In genomic region chr3:149367888-149368287, GRCm38 (mm10) we compare ENCODE assay signal across 25 mouse cellular contexts.
DNase-seq lines count a peak whose midpoint lies in the region; ATAC-seq lines count a peak whose summit lies in the region.
"Had no signal": no experiment of that assay in that cellular context is flagged by ENCODE, and none has a peak within 500 bp of the region (broad histone marks: within the 10 kb centered on the region; RNA-seq: fewer than 3 reads in every experiment).

No protein-coding gene starts in this region.

- H3K4me3 ChIP-seq in heart, embryonic 14.5 days (ENCODE audit: control insufficient read depth in 1 of 2, insufficient read depth in 1 of 2, low read depth in 1 of 2, low read length in 2 of 2) = no peak overlapping the region
- no peak overlapping the region for H3K4me3 ChIP-seq in kidney, embryonic 14.5 days (ENCODE audit: low read length)
- H3K4me3 ChIP-seq: embryonic facial prominence, embryonic 10.5 days; embryonic facial prominence, embryonic 13.5 days; erythroblast, embryonic 14.5 days; forebrain, embryonic 12.5 days; forebrain, embryonic 15.5 days; hindbrain, embryonic 10.5 days; hindbrain, embryonic 13.5 days; intestine, embryonic 15.5 days had no signal

- H3K27ac ChIP-seq in heart, embryonic 14.5 days (replicated peaks in 1 of 2; ENCODE audit: control insufficient read depth in 1 of 2, insufficient read depth in 1 of 2, low read depth in 2 of 2, low read length in 2 of 2) = peak overlapping the region; percentile 48 to 58; a peak in 3 of 4 replicates
- no peak overlapping the region for H3K27ac ChIP-seq in kidney, embryonic 14.5 days (ENCODE audit: low read depth, low read length)
- H3K27ac ChIP-seq: embryonic facial prominence, embryonic 10.5 days; embryonic facial prominence, embryonic 13.5 days; forebrain, embryonic 12.5 days; forebrain, embryonic 15.5 days; hindbrain, embryonic 10.5 days; hindbrain, embryonic 13.5 days; intestine, embryonic 15.5 days had no signal

- H3K9me3 ChIP-seq in heart, embryonic 14.5 days (ENCODE audit: control insufficient read depth, low read length) = no peaks in the 10 kb centered on the region
- H3K9me3 ChIP-seq in kidney, embryonic 14.5 days (ENCODE audit: control insufficient read depth, low read length) = no peaks in the 10 kb centered on the region
- H3K9me3 ChIP-seq: embryonic facial prominence, embryonic 10.5 days; embryonic facial prominence, embryonic 13.5 days; forebrain, embryonic 12.5 days; forebrain, embryonic 15.5 days; hindbrain, embryonic 10.5 days; hindbrain, embryonic 13.5 days; intestine, embryonic 15.5 days had no signal

- no peak overlapping the region for H3K4me2 ChIP-seq in heart, embryonic 14.5 days (ENCODE audit: low read length)
- no peak overlapping the region for H3K4me2 ChIP-seq in kidney, embryonic 14.5 days (replicated peaks; ENCODE audit: low read depth, low read length)
- H3K4me2 ChIP-seq: embryonic facial prominence, embryonic 13.5 days; forebrain, embryonic 12.5 days; forebrain, embryonic 15.5 days; hindbrain, embryonic 13.5 days; intestine, embryonic 15.5 days had no signal

- DNase-seq in heart, adult 11 months = peak; percentile 19
- no peak for DNase-seq in heart, postnatal 14 days
- no peak for DNase-seq in heart, postnatal 25 days (ENCODE audit: low spot score)
- DNase-seq in kidney, adult 11 months = no peak
- DNase-seq: adrenal gland, adult 8-10 months; adrenal gland, postnatal 25 days; cerebellum, adult 11-12 months; cerebellum, adult 8-10 months; cerebellum, postnatal 10 days; cerebellum, postnatal 36 days; embryo, embryonic 11 days; gastrocnemius, postnatal 25 days; kidney, adult 18-20 months had no signal

- 24% methylated on average over 3 of the region's 3 CpGs for WGBS in heart, embryonic 14.5 days
- 42% methylated on average over 3 of the region's 3 CpGs for WGBS in kidney, embryonic 14.5 days

- ATAC-seq in heart, embryonic 14.5 days (ENCODE audit: insufficient number of reproducible peaks, insufficient read depth, low FRiP score, low read depth) = no peak
- peak; percentile 64; the same call in 1 of the 2 replicates for ATAC-seq in kidney, embryonic 14.5 days (ENCODE audit: low FRiP score, low TSS enrichment)
- ATAC-seq: activated CD4-positive, CD25-positive, alpha-beta regulatory T cell, adult 4 months; forebrain, embryonic 15.5 days; hindbrain, embryonic 16.5 days; intestine, embryonic 15.5 days had no signal

- peaks cover 9% of the 10 kb centered on the region in 2 experiments; a peak in 3 of 4 replicates for H3K4me1 ChIP-seq in heart, embryonic 14.5 days (ENCODE audit: control insufficient read depth in 2 of 2, insufficient read depth in 2 of 2, low read length in 2 of 2)
- H3K4me1 ChIP-seq in kidney, embryonic 14.5 days (ENCODE audit: control insufficient read depth, insufficient read depth, low read length) = no peaks in the 10 kb centered on the region
- H3K4me1 ChIP-seq: embryonic facial prominence, embryonic 13.5 days; forebrain, embryonic 12.5 days; forebrain, embryonic 15.5 days; hindbrain, embryonic 13.5 days had no signal

- H3K27me3 ChIP-seq in heart, embryonic 14.5 days (ENCODE audit: control insufficient read depth, insufficient read depth, low read length) = no peaks in the 10 kb centered on the region
- H3K27me3 ChIP-seq in kidney, embryonic 14.5 days (ENCODE audit: control insufficient read depth, insufficient read depth, low read length) = no peaks in the 10 kb centered on the region
- H3K27me3 ChIP-seq: embryonic facial prominence, embryonic 13.5 days; forebrain, embryonic 12.5 days; forebrain, embryonic 15.5 days; hindbrain, embryonic 13.5 days; intestine, embryonic 15.5 days had no signal

- intact Hi-C loops in heart, postnatal 14 days (cut with DNase I) = loop anchor here (5.0 kb wide), 1 partner anchor 69 kb away; no protein-coding TSS in a partner anchor
- intact Hi-C loops in heart, postnatal 25 days (cut with DNase I) = no loop called here

- H3K9ac ChIP-seq in heart, embryonic 14.5 days (ENCODE audit: low read length) = no peak overlapping the region
- H3K9ac ChIP-seq in kidney, embryonic 14.5 days (ENCODE audit: low read depth, low read length) = no peak overlapping the region
- H3K9ac ChIP-seq: embryonic facial prominence, embryonic 13.5 days; forebrain, embryonic 12.5 days; forebrain, embryonic 15.5 days; hindbrain, embryonic 13.5 days; intestine, embryonic 15.5 days had no signal

- no peaks in the 10 kb centered on the region for H3K36me3 ChIP-seq in heart, embryonic 14.5 days (ENCODE audit: control insufficient read depth, insufficient read depth, low read length)
- H3K36me3 ChIP-seq in kidney, embryonic 14.5 days (ENCODE audit: control insufficient read depth, insufficient read depth, low read length) = no peaks in the 10 kb centered on the region
- H3K36me3 ChIP-seq: embryonic facial prominence, embryonic 10.5 days; embryonic facial prominence, embryonic 13.5 days; forebrain, embryonic 12.5 days; forebrain, embryonic 15.5 days; hindbrain, embryonic 10.5 days; hindbrain, embryonic 13.5 days; intestine, embryonic 15.5 days had no signal
